Mouse (Mus musculus) embryonic fibroblast, embryonic 13.5 days (primary cell): ENCODE results near the gene Zdhhc19. TPM values are rescaled to one million over a fixed set of nuclear protein-coding genes. Genes with fewer than 3 reads are reported as not detected.
A peak's percentile ranks its signal among the peaks of the same experiment; 100 is the strongest.

Source experiments
- H3K27ac ChIP-seq: 2 replicates; pipeline ENCODE4 v1.5.1; 2012; ENCODE audit warnings: low read length, control low read depth, inconsistent platforms; ENCODE audit not compliant: insufficient read depth
- H3K4me1 ChIP-seq: 2 replicates; pipeline ENCODE4 v1.6.1; 2011; ENCODE audit warnings: low read length; ENCODE audit not compliant: control insufficient read depth, insufficient read depth
- H3K4me3 ChIP-seq: 2 replicates; pipeline ENCODE4 v1.5.1; 2011; ENCODE audit warnings: mild to moderate bottlenecking, control low read depth, low read length; ENCODE audit not compliant: insufficient read depth
- CTCF ChIP-seq: IDR thresholded peaks from 2 replicates; pipeline ENCODE4 v1.5.1; 2011; ENCODE audit warnings: mild to moderate bottlenecking, control low read depth, low read length, moderate library complexity, borderline replicate concordance; ENCODE audit not compliant: insufficient read depth
- POLR2A ChIP-seq: IDR thresholded peaks from 2 replicates; pipeline ENCODE4 v1.6.1; 2011; ENCODE audit warnings: low read depth, mild to moderate bottlenecking, control low read depth, low read length, moderate library complexity
- polyA plus RNA-seq: library from polyadenylated mRNA; stranded (reverse); fragments of >200 nt; gene quantifications from 2 replicates; pipeline ENCODE4 v1.2.4, GENCODE M21; 2011; ENCODE audit warnings: low read depth; ENCODE audit not compliant: missing spikeins, insufficient read length

Zdhhc19 gene
- polyA plus RNA-seq, 1 experiment, result not detected

DNA sequence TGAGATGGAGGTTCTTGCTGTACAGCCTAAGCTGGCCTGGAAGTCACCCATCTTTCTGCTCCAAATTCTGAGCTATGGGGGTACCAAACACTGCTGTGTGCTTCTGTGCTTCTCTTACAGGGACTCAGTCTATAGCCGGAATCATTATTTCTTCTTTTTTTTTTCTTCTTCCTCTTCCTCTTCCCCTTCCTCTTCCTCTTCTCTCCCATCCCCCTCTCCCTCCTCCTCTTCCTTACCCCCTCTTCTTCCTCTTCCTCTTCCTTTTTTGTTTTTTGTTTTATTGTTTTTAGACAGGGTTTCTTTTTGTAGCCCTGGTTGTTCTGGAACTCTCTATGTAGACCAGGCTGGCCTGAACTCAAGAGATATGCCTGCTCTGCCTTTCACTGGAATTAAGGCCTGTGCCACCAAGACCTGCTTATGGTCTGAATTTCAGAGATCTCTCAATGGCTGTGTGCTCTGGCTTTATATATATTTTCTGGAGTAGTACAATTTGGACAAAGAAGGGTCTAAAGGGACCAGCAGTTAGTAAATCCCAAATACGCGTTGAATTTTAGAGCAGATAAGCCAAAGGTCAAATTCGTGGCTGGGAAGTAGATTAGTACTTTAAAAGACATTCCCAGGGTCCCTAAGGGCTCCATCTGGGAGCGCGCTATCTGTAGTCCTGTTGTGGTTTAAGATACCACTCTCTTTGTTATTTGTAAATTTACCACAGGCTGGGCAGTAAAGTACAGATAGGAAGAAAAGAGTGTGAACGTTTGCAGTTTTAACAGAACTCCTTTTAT is 111.7 kb downstream of the Zdhhc19 start:
- Histone ChIP-seq H3K4me1 (no peaks in the 10 kb centered on the region), H3K27ac (no peak overlapping the region), H3K4me3 (no peak overlapping the region)
- TF ChIP-seq CTCF (no peak), POLR2A (no peak)

DNA sequence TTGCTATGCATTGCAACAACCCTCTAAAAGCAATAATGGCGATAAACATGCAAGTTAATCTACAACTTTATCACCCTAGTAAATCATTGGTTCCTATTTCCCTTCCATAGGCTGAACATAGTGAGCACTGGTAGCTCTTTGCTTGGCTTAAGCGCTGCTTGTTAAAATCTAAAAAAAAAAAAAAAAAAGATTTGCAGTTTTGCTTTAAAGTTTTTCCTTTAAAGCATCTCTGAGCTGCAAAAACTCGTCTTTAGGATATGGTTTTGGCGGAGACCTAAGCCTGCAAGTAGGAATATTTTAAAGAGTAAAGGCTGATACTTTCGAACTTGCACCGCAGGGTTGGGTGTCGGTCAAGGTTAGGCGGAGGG is 112.3 kb downstream of the Zdhhc19 start:
- H3K27ac ChIP-seq, result no peak overlapping the region
- no peaks in the 10 kb centered on the region for H3K4me1 ChIP-seq
- H3K4me3 ChIP-seq, result peak overlapping the region; percentile 72
- TF ChIP-seq CTCF (no peak), POLR2A (no peak)

DNA sequence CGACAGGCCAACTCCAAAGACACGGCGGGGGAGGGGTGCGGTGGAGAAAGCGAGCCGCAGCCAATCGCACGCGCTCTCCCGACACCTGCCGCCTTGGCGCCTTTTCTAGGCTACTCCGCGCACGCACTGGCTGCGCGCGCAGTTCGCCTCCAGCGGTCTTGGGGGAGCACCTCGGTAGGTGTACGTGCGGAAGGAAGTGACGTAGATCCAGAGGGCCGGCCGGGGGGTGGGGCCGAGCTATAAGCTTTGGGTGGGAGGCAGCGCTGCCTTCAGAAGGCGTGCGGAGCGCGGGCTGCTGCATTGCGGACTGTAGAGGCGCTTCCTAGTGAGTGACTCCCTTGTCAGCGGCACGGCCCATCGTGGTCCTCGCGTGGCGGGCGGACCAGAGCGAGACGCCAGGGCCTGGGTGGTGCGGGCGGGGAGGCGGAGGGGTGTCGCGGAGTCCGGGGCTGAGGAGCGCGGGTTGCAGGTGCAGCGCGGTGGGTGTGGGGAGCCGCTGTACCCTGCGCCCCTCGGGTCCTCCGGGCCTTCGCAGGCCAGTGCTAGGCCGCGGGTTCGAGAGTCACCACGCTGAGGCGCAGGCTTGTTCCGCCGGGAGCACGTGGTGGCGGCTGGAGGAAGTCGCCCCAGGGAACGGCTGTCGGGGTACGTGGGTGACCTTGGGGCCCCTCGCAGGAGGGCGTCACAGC is 112.8 kb downstream of the Zdhhc19 start, which contains the start of gene Tfrc:
TSS of gene Tfrc (plus strand) at position 209 of the 689 bp plus-strand sequence.
- TF ChIP-seq CTCF (no peak), POLR2A (peak; percentile 97)
- no peak within 1 kb of the TSS for H3K27ac ChIP-seq
- H3K4me1 ChIP-seq, result no peaks in the 10 kb centered on the region
- H3K4me3 ChIP-seq, result peak within 1 kb of the TSS; percentile 72

DNA sequence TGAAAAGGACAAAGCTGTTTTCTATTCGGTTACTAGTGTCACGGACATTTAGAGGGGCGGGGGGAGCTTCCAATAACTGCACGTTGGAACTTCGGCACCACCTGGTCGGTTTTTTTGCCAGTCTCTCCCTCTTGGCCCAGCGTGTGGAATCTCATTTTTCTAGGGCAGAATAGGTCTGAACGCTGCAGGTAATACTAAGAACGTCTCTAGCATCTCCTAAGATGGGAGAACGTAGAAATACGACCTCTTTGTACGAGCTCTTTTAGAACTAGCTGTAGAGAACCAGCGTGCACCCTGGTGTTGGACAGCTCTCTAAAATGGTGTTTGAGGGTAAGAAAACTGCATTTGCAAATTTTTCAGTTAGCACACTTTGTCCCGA is 113.3 kb downstream of the Zdhhc19 start:
- Histone ChIP-seq H3K4me3 (peak overlapping the region; percentile 72), H3K4me1 (no peaks in the 10 kb centered on the region), H3K27ac (no peak overlapping the region)
- TF ChIP-seq CTCF (no peak), POLR2A (no peak)

DNA sequence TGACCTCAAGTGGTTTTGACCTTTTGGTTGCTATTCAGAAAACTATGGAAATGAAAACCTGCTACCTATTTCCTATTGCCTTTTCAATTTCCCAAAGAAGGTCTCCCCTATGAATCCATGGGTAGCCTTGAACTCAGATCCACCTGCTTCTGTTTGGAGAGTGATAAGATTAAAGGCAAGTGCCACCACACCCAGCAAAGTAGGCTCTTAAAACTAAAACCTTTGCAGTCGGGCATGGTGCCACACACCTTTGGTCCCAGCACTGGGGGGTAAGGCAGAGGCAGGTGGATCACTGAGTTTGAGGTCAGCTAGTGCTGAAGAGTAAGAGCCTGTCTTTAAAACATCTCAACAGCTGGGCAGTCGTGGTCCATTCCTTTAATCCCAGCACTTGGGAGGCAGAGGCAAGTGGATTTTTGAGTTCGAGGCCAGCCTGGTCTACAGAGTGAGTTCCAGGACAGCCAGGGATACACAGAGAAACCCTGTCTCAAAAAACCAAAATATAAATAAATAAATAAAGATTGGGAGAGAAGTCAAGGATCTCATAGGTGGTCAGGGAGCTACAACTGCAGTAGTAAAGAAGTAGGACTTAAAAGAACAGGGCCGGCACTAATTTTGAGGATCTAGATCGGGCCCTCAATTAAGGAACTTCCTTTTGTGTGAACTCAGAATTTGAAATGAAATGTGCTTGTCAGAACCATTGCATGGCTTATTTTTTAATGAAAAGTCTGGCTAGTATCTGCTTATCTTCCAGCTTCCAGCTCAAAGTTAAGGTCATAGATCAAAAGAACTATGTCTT is 114.6 kb downstream of the Zdhhc19 start:
- no peaks in the 10 kb centered on the region for H3K4me1 ChIP-seq
- no peak overlapping the region for H3K27ac ChIP-seq
- no peak overlapping the region for H3K4me3 ChIP-seq
- TF ChIP-seq POLR2A (no peak), CTCF (no peak)

Other genes with a start within 250 kb of the Zdhhc19 start
- gene Fbxo45, start 249.1 kb upstream of the Zdhhc19 start, polyA plus RNA-seq, result 12.4 and 16.1 TPM in 2 replicates
- 11.1 and 11.3 TPM in 2 replicates for gene Wdr53, start 249.0 kb upstream of the Zdhhc19 start, polyA plus RNA-seq
- gene Smco1, start 224.8 kb upstream of the Zdhhc19 start, polyA plus RNA-seq, result not detected in 2 replicates
- gene Rnf168, start 218.8 kb upstream of the Zdhhc19 start, polyA plus RNA-seq, result 20.2 and 27.4 TPM in 2 replicates
- 36.6 and 37.7 TPM in 2 replicates for gene Ubxn7, start 164.0 kb upstream of the Zdhhc19 start, polyA plus RNA-seq
- gene Tm4sf19, start 95.8 kb upstream of the Zdhhc19 start, polyA plus RNA-seq, result not detected in 2 replicates
- 16.1 and 21.1 TPM in 2 replicates for gene Tctex1d2, start 76.6 kb upstream of the Zdhhc19 start, polyA plus RNA-seq
- 43.6 and 45.2 TPM in 2 replicates for gene Pcyt1a, start 65.3 kb upstream of the Zdhhc19 start, polyA plus RNA-seq
- 0.19 TPM in 1 of 2 replicates, not detected in the other for gene Slc51a, start 8.4 kb upstream of the Zdhhc19 start, polyA plus RNA-seq
- 38.0 and 44.5 TPM in 2 replicates for gene Tfrc, start 112.7 kb downstream of the Zdhhc19 start, polyA plus RNA-seq
- gene Tnk2, start 147.6 kb downstream of the Zdhhc19 start, polyA plus RNA-seq, result 92.4 and 144 TPM in 2 replicates
- gene Muc4, start 239.6 kb downstream of the Zdhhc19 start, polyA plus RNA-seq, result not detected in 2 replicates